Mouse (Mus musculus) liver, embryonic 16.5 days (tissue): ENCODE results near the gene Mrs2. TPM values are rescaled to one million over a fixed set of nuclear protein-coding genes. Genes with fewer than 3 reads are reported as not detected.
"Not testable (repeated sequence)": the region's sequence is repeated elsewhere in the genome, so short reads cannot be mapped to it uniquely, and the experiment has no call there.

ENCODE experiments used
- ATAC-seq: fragments of 200-750 bp; cut with Nextera tagmentation; 2 replicates; pipeline ENCODE4 v1.8.0; 2017; ENCODE audit warnings: low read depth, mild to moderate bottlenecking, moderate number of reproducible peaks, moderate library complexity
- H3K27ac ChIP-seq: fragments of 300-500 bp; sonication (generic); 2 replicates; pipeline ENCODE4 v1.5.1; 2014; ENCODE audit warnings: mild to moderate bottlenecking, low read length
- H3K27me3 ChIP-seq: fragments of 300-500 bp; sonication (generic); 2 replicates; pipeline ENCODE4 v1.6.1; 2014; ENCODE audit warnings: low read depth, low read length, mixed read lengths; ENCODE audit not compliant: control insufficient read depth, insufficient read depth
- H3K36me3 ChIP-seq: fragments of 300-500 bp; sonication (generic); 2 replicates; pipeline ENCODE4 v1.6.1; 2014; ENCODE audit warnings: mild to moderate bottlenecking; ENCODE audit not compliant: control insufficient read depth, insufficient read depth
- H3K4me1 ChIP-seq: fragments of 300-500 bp; sonication (generic); 2 replicates; pipeline ENCODE4 v1.6.1; 2014; ENCODE audit warnings: low read depth, low read length, mixed read lengths; ENCODE audit not compliant: control insufficient read depth
- H3K4me2 ChIP-seq: fragments of 300-500 bp; sonication (generic); 2 replicates; pipeline ENCODE4 v1.6.1; 2014; ENCODE audit warnings: low read depth, low read length, mixed read lengths
- H3K4me3 ChIP-seq: fragments of 300-500 bp; sonication (generic); 2 replicates; pipeline ENCODE4 v1.5.1; 2014; ENCODE audit warnings: low read depth, mild to moderate bottlenecking, low read length
- H3K9ac ChIP-seq: fragments of 300-500 bp; sonication (generic); 2 replicates; pipeline ENCODE4 v1.6.1; 2014; ENCODE audit warnings: low read depth, low read length
- H3K9me3 ChIP-seq: fragments of 300-500 bp; sonication (generic); replicated peaks from 2 replicates; pipeline ENCODE4 v1.6.1; 2016; ENCODE audit warnings: low read length; ENCODE audit not compliant: control insufficient read depth
- WGBS: fragments of 180-500 bp; shearing (Covaris S2); extraction: QIAGEN DNeasy Blood & Tissue Kit; methylation state at CpG from one replicate; pipeline ENCODE4 v1.1.7; 2014; ENCODE audit not compliant: insufficient replicate concordance; 5-methylcytosine and 5-hydroxymethylcytosine counted together
- polyA plus RNA-seq: library from polyadenylated mRNA; unstranded; fragments of >200 nt; fragmentation: Nextera tagmentation; extraction: Ambion mirVana; gene quantifications from 2 replicates; pipeline ENCODE4 v1.2.1, GENCODE M21; 2015

Mrs2 gene
- polyA plus RNA-seq, 1 experiment from 2014 or later: 5.7 TPM

DNA sequence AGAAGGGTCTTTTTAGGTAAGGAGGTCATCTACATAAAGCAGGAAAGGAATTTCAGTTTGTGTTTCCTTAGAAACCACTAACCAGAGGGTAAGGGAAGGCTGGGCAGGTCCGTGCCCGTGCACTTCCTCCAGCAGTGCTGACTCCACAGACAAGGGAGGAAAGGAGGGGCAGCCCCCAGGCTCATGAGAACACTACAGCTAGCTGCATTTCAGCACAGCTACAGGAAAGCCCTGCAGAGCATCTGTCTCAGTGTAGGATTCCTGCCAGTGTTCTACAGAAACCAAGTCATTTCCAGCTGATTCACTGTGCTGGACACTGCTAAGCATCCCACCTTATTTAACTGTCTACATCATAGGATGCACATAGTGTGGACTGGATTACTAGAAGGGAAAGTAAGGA, 27.0 kb downstream of the Mrs2 start:
- WGBS: 39% methylated on average over 2 of the region's 2 CpGs
- peak; percentile 45 for ATAC-seq

GRCm38 (mm10) chr13:24989006-24989405, 31.2 kb downstream of the Mrs2 start:
- Histone ChIP-seq H3K27me3 (no peaks in the 10 kb centered on the region), H3K9ac (no peak overlapping the region), H3K4me3 (no peak overlapping the region), H3K9me3 (no peaks in the 10 kb centered on the region), H3K36me3 (peaks cover 14% of the 10 kb centered on the region), H3K4me1 (no peaks in the 10 kb centered on the region), H3K27ac (no peak overlapping the region), H3K4me2 (no peak overlapping the region)
- WGBS: 75% methylated on average over 6 of the region's 6 CpGs
- no peak for ATAC-seq

More for the DNA sequence above, 27.0 kb downstream of the Mrs2 start:
- H3K9ac ChIP-seq: no peak overlapping the region
- H3K27me3 ChIP-seq: no peaks in the 10 kb centered on the region
- H3K9me3 ChIP-seq: no peaks in the 10 kb centered on the region
- H3K27ac ChIP-seq: no peak overlapping the region
- H3K4me2 ChIP-seq: no peak overlapping the region
- no peak overlapping the region for H3K4me3 ChIP-seq
- no peaks in the 10 kb centered on the region for H3K4me1 ChIP-seq
- H3K36me3 ChIP-seq: peaks cover 40% of the 10 kb centered on the region

- no peak overlapping the region for H3K4me2 ChIP-seq
- no peak overlapping the region for H3K4me3 ChIP-seq
- H3K9me3 ChIP-seq: no peaks in the 10 kb centered on the region
- H3K9ac ChIP-seq: no peak overlapping the region
- WGBS: 44% methylated on average over 7 of the region's 7 CpGs
- no peaks in the 10 kb centered on the region for H3K4me1 ChIP-seq
- H3K27me3 ChIP-seq: no peaks in the 10 kb centered on the region
- peaks cover 8% of the 10 kb centered on the region for H3K36me3 ChIP-seq
- peak; percentile 48; the same call in 1 of the 2 replicates for ATAC-seq
- no peak overlapping the region for H3K27ac ChIP-seq
Measured at GRCm38 (mm10) chr13:24988391-24988790, 31.8 kb downstream of the Mrs2 start.

DNA sequence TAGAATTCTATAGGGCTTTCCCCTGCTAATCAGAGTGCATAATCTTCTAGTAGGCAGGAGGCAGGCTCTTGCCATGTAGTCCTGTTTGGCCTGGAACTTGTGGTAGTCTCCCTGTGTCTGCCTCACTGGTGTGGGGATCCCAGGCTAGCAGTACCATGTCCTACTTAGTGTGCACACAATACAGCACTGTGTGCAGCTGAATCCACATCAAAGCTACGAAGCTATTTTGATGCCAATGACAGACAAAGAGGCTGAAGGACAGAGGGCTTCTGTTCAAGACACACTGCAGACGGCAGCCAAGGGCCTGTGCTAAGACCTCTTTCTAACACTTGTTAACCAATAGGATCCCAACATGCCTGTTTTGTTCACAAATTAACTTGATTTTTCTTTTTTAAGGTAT, 34.7 kb downstream of the Mrs2 start:
- Histone ChIP-seq H3K4me1 (no peaks in the 10 kb centered on the region), H3K4me3 (no peak overlapping the region), H3K36me3 (peaks cover 6% of the 10 kb centered on the region), H3K4me2 (no peak overlapping the region), H3K9ac (no peak overlapping the region), H3K27ac (no peak overlapping the region), H3K9me3 (no peaks in the 10 kb centered on the region), H3K27me3 (no peaks in the 10 kb centered on the region)
- WGBS: 62% methylated on average over 2 of the region's 2 CpGs
- ATAC-seq: no peak

DNA sequence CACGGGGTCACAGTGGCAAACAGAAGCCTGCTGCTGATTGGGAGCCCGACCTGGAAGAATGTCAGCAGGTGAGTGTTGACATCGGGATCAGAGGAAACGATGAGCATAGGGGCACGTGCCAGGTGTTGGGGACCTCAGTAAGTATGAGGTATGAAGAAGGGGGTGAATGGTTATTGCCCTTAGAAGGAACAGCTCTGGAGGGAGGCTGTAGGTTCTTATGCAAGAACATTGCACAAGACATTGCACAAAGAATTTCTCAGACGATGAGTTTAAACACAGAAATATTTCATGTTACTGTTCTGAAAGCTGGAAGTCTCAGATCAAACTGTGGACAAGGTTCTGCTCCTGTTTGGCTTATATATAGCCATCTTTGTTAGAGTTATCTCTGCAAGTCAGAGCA, 39.1 kb downstream of the Mrs2 start:
- ATAC-seq: no peak
- 46% methylated on average over 6 of the region's 6 CpGs for WGBS

GRCm38 (mm10) chr13:24977820-24978342, 42.3 kb downstream of the Mrs2 start:
- Histone ChIP-seq H3K4me3 (no peak overlapping the region), H3K36me3 (no peaks in the 10 kb centered on the region), H3K4me1 (peaks cover 3% of the 10 kb centered on the region), H3K9me3 (no peaks in the 10 kb centered on the region), H3K9ac (no peak overlapping the region), H3K27me3 (no peaks in the 10 kb centered on the region), H3K27ac (peak overlapping the region; percentile 6), H3K4me2 (no peak overlapping the region)
- peak; percentile 94 for ATAC-seq
- WGBS: 63% methylated on average over 5 of the region's 5 CpGs

More for the DNA sequence above, 39.1 kb downstream of the Mrs2 start:
- Histone ChIP-seq H3K4me3 (no peak overlapping the region), H3K4me1 (peaks cover 3% of the 10 kb centered on the region), H3K36me3 (no peaks in the 10 kb centered on the region), H3K9me3 (no peaks in the 10 kb centered on the region), H3K27me3 (no peaks in the 10 kb centered on the region), H3K27ac (no peak overlapping the region), H3K9ac (no peak overlapping the region), H3K4me2 (no peak overlapping the region)

DNA sequence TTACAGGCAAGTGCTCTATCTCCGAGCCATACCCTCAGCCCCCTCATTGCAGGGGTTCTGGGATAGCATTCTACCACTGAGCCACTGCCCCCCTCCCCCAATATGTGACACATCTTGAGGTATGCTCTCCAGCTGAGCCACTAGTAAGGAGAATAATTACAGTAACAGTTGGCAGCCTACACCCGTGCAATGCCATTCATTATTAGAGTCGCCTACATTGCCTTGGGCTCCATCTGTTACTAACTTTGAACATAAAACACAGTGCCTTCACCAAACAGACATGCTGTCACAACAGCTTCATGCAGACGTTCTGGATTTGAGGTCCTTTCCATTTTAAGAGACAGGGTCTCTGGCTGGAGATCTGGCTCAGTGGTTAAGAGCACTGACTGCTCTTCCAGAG, 43.8 kb downstream of the Mrs2 start:
- H3K27me3 ChIP-seq: no peaks in the 10 kb centered on the region
- H3K36me3 ChIP-seq: no peaks in the 10 kb centered on the region
- 54% methylated on average over 4 of the region's 4 CpGs for WGBS
- ATAC-seq: no peak
- H3K4me3 ChIP-seq: no peak overlapping the region
- H3K4me2 ChIP-seq: no peak overlapping the region
- H3K4me1 ChIP-seq: peaks cover 3% of the 10 kb centered on the region
- H3K9me3 ChIP-seq: no peaks in the 10 kb centered on the region
- H3K27ac ChIP-seq: no peak overlapping the region
- H3K9ac ChIP-seq: no peak overlapping the region

GRCm38 (mm10) chr13:24971776-24972175, 48.4 kb downstream of the Mrs2 start:
- H3K4me2 ChIP-seq, H3K4me3 ChIP-seq, H3K9ac ChIP-seq, H3K4me1 ChIP-seq, ATAC-seq, H3K27me3 ChIP-seq, H3K36me3 ChIP-seq, H3K27ac ChIP-seq, H3K9me3 ChIP-seq: not testable (repeated sequence)
- 53% methylated on average over 3 of the region's 3 CpGs for WGBS

DNA sequence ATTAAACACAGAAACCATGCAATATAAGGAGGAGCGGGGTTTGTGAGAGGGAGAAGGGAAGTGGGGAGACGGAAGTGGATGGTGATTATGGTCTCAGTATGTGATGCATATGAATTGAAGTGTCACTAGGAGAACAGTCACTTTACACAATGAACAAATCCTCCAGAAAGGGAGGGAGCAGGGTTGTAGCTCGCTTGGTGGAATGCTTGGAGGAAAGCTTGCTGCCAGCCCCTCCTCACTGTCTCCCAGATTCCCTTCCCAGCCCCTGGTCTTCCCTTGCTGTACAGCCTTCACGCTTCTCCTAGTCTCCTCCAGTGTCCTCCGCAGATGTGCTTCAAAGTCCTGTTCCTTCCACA, 54.4 kb downstream of the Mrs2 start:
- Histone ChIP-seq H3K27me3 (no peaks in the 10 kb centered on the region), H3K9me3 (no peaks in the 10 kb centered on the region), H3K27ac (no peak overlapping the region), H3K36me3 (no peaks in the 10 kb centered on the region), H3K4me2 (peak overlapping the region; percentile 56), H3K4me3 (peak overlapping the region; percentile 52), H3K4me1 (peaks cover 2% of the 10 kb centered on the region), H3K9ac (no peak overlapping the region)
- no peak for ATAC-seq
- WGBS: 28% methylated on average over 5 of the region's 5 CpGs
